Mouse (Mus musculus) liver, embryonic 11.5 days (tissue): ENCODE measurements around the gene Eva1b. TPM values are rescaled to one million over a fixed set of nuclear protein-coding genes. Genes with fewer than 3 reads are reported as not detected.
A peak's percentile ranks its signal among the peaks of the same experiment; 100 is the strongest.

Experiments
- ATAC-seq: fragments of 200-750 bp; cut with Nextera tagmentation; replicated peaks from 2 replicates; pipeline ENCODE4 v1.8.0; 2017; ENCODE audit warnings: moderate number of reproducible peaks, mild to moderate bottlenecking, moderate TSS enrichment, moderate library complexity; ENCODE audit not compliant: low FRiP score
- DNase-seq: peaks from one replicate; pipeline ENCODE4 v3.0.0-alpha.2; 2017; ENCODE audit warnings: low spot score
- H3K27ac ChIP-seq: fragments of 300-500 bp; sonication (generic); 2 replicates; pipeline ENCODE4 v1.5.1; 2014; ENCODE audit warnings: mild to moderate bottlenecking, low read depth, low read length, control low read depth
- H3K27me3 ChIP-seq: fragments of 300-500 bp; sonication (generic); replicated peaks from 2 replicates; pipeline ENCODE4 v1.6.1; 2014; ENCODE audit warnings: low read length, mixed read lengths; ENCODE audit not compliant: control insufficient read depth, insufficient read depth
- H3K36me3 ChIP-seq: fragments of 300-500 bp; sonication (generic); 2 replicates; pipeline ENCODE4 v1.6.1; 2014; ENCODE audit warnings: mild to moderate bottlenecking, low read length, moderate library complexity, mixed read lengths; ENCODE audit not compliant: control insufficient read depth, insufficient read depth
- H3K4me1 ChIP-seq: fragments of 300-500 bp; sonication (generic); replicated peaks from 2 replicates; pipeline ENCODE4 v1.6.1; 2014; ENCODE audit warnings: low read length, mixed read lengths; ENCODE audit not compliant: control insufficient read depth, insufficient read depth
- H3K4me2 ChIP-seq: fragments of 300-500 bp; sonication (generic); 2 replicates; pipeline ENCODE4 v1.6.1; 2014; ENCODE audit warnings: mild to moderate bottlenecking, control low read depth, moderate library complexity
- H3K4me3 ChIP-seq: fragments of 300-500 bp; sonication (generic); 2 replicates; pipeline ENCODE4 v1.5.1; 2014; ENCODE audit warnings: low read depth, low read length, control low read depth
- H3K9ac ChIP-seq: fragments of 300-500 bp; sonication (generic); 2 replicates; pipeline ENCODE4 v1.6.1; 2014; ENCODE audit warnings: low read depth, low read length, control low read depth
- H3K9me3 ChIP-seq: fragments of 300-500 bp; sonication (generic); 2 replicates; pipeline ENCODE4 v1.6.1; 2016; ENCODE audit warnings: low read length, inconsistent platforms, mixed read lengths; ENCODE audit not compliant: control insufficient read depth
- WGBS: fragments of 180-500 bp; shearing (Covaris S2); extraction: QIAGEN DNeasy Blood & Tissue Kit; methylation state at CpG from one replicate; pipeline ENCODE4 v1.1.7; 2014; 5-methylcytosine and 5-hydroxymethylcytosine counted together
- polyA plus RNA-seq: library from polyadenylated mRNA; unstranded; fragments of >200 nt; fragmentation: Nextera tagmentation; extraction: Ambion mirVana; gene quantifications from 2 replicates; pipeline ENCODE4 v1.2.1, GENCODE M21; 2014

Gene Eva1b
- polyA plus RNA-seq, 1 experiment from 2014 or later = 28.1 TPM

DNA sequence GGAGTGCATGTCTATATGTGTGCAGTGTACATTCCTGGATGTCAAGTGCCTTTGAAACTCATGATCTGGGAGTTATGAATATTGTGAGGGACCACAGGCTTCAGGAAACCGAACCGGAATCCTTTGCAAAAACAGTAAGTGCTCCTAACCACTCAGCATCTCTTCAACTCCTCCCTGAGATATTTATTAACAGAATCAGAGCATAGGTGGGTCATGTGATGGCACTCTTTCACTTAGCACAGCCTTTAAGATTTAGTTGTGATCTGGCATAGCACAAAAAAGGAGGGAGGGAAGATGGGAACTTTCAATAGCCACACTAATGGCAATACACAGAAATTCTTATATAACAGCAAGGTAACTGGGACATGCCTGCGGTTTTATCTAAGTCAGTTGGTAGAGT is 39.6 kb downstream of the Eva1b start:
- no peak overlapping the region for H3K27ac ChIP-seq
- no peaks in the 10 kb centered on the region for H3K9me3 ChIP-seq
- no peak overlapping the region for H3K4me3 ChIP-seq
- no peak overlapping the region for H3K9ac ChIP-seq
- ATAC-seq = no peak
- H3K36me3 ChIP-seq = peaks cover 26% of the 10 kb centered on the region
- H3K4me2 ChIP-seq = no peak overlapping the region
- H3K4me1 ChIP-seq = no peaks in the 10 kb centered on the region
- no peaks in the 10 kb centered on the region for H3K27me3 ChIP-seq
- WGBS = 93% methylated on average over 3 of the region's 3 CpGs
- peak; percentile 12 for DNase-seq

DNA sequence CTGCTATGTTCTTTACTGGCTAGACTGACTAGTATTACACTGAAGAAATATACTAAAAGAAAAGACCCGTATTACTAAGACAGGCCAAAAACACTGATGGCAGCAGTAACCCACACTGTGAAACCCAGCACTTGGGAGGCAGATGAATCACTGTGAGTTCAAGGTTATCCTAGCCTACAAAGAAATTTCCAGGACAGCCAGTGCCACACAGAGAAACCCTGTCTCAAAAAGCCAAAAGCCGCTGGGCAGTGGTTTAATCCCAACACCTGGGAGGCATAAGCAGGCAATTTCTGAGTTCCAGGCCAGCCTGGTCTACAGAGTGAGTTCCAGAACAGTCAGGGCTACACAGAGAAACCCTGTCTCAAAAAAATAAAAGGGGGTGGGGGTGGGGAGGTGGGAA is 43.1 kb downstream of the Eva1b start:
- Histone ChIP-seq H3K9me3 (no peaks in the 10 kb centered on the region), H3K9ac (no peak overlapping the region), H3K36me3 (peaks cover 32% of the 10 kb centered on the region), H3K4me2 (no peak overlapping the region), H3K27ac (no peak overlapping the region), H3K27me3 (no peaks in the 10 kb centered on the region), H3K4me1 (no peaks in the 10 kb centered on the region), H3K4me3 (no peak overlapping the region)
- WGBS = 93% methylated on average over 2 of the region's 2 CpGs
- ATAC-seq (no peak), DNase-seq (no peak)

DNA sequence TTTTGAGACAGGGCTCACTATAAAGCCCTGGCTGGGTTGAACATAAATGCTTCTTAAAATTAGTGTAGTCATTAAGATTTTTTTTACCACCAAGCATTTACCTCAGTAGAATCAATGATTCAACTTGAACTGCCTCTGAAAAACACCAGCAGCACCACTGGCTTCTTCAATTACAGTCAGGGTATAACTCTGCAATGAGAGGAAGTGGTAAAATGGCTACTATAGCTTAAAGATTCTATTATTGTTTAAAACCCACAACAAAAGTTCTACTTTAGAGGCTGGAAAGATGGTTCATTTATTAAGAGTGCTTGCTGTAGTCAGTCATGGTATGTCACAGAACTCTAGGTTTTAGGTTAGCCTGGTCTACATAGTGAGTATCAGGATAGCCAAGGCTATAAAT is 46.7 kb downstream of the Eva1b start:
- Histone ChIP-seq H3K9ac (no peak overlapping the region), H3K27me3 (no peaks in the 10 kb centered on the region), H3K9me3 (no peaks in the 10 kb centered on the region), H3K27ac (no peak overlapping the region), H3K4me2 (no peak overlapping the region), H3K36me3 (peaks cover 26% of the 10 kb centered on the region), H3K4me3 (no peak overlapping the region), H3K4me1 (peaks cover 8% of the 10 kb centered on the region)
- ATAC-seq (no peak), DNase-seq (no peak)

DNA sequence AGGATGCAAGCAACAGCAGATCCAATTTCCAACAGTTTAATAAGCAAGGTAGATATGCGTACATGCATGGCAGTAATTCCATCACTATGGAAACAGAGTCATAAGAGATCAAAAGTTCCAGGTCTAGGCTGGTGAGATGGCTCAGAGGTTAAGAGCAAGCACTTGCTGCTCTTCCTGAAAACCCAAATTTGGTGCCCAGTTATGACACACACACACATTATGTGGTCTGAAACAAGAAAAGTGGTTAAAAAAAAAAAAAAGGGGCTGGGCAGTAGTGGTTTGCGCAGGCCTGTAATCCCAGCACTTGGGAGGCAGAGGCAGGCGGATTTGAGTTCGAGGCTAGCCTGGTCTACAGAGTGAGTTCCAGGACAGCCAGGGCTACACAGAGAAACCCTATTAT is 47.4 kb downstream of the Eva1b start:
- Histone ChIP-seq H3K9me3 (no peaks in the 10 kb centered on the region), H3K4me2 (no peak overlapping the region), H3K36me3 (peaks cover 22% of the 10 kb centered on the region), H3K27ac (no peak overlapping the region), H3K9ac (no peak overlapping the region), H3K27me3 (no peaks in the 10 kb centered on the region), H3K4me3 (no peak overlapping the region), H3K4me1 (peaks cover 15% of the 10 kb centered on the region)
- no peak for ATAC-seq
- DNase-seq = no peak
- 93% methylated on average over 4 of the region's 4 CpGs for WGBS

DNA sequence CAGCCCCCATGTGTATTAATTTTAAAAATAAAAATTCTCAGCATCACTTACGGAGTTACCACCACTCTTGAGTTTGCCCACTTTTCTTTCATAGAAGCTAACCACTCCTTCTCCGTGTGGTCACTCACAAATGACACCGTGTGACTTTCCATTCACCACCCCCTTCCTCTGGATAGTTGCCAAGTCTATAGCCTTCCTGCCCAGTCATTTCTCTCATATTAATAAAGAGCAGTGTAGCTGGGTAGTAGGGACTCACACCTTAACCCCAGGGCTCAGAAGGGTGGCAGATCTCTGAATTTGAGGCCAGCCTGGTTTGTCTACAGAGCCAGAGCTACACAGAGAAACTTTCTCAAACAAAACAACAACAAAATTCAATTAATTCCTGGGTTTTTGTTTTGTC is 49.9 kb downstream of the Eva1b start:
- 79% methylated on average over 3 of the region's 3 CpGs for WGBS
- ATAC-seq = no peak
- Histone ChIP-seq H3K27ac (no peak overlapping the region), H3K9me3 (no peaks in the 10 kb centered on the region), H3K9ac (no peak overlapping the region), H3K36me3 (peaks cover 14% of the 10 kb centered on the region; the same call in 1 of the 2 replicates), H3K4me1 (peaks cover 26% of the 10 kb centered on the region), H3K4me3 (no peak overlapping the region), H3K27me3 (no peaks in the 10 kb centered on the region), H3K4me2 (peak overlapping the region; percentile 19)
- no peak for DNase-seq

Other genes starting within 250 kb of the Eva1b start
- gene Csf3r, start 123.2 kb upstream of the Eva1b start, polyA plus RNA-seq = 2.4 and 3.1 TPM in 2 replicates
- gene Mrps15, start 100.8 kb upstream of the Eva1b start, polyA plus RNA-seq = 186 and 190 TPM in 2 replicates
- 6.6 TPM in 2 replicates for gene Oscp1, start 89.2 kb upstream of the Eva1b start, polyA plus RNA-seq
- gene Lsm10, start 51.1 kb upstream of the Eva1b start, polyA plus RNA-seq = 46.6 and 53.3 TPM in 2 replicates
- gene Stk40, start 43.8 kb upstream of the Eva1b start, polyA plus RNA-seq = 24.4 and 26.7 TPM in 2 replicates
- gene Sh3d21, start 15.7 kb downstream of the Eva1b start, polyA plus RNA-seq = 2.3 TPM in 2 replicates
- gene Thrap3, start 55.0 kb downstream of the Eva1b start, polyA plus RNA-seq = 199 and 207 TPM in 2 replicates
- 26.5 and 28.9 TPM in 2 replicates for gene Map7d1, start 108.6 kb downstream of the Eva1b start, polyA plus RNA-seq
- gene Trappc3, start 114.6 kb downstream of the Eva1b start, polyA plus RNA-seq = 20.6 and 26.8 TPM in 2 replicates
- 1.9 and 2.2 TPM in 2 replicates for gene Col8a2, start 139.0 kb downstream of the Eva1b start, polyA plus RNA-seq
- 53.5 and 62.2 TPM in 2 replicates for gene Adprhl2, start 174.0 kb downstream of the Eva1b start, polyA plus RNA-seq
- 0.71 and 1.7 TPM in 2 replicates for gene Tekt2, start 177.9 kb downstream of the Eva1b start, polyA plus RNA-seq